Mouse (Mus musculus): Measurements from ENCODE around the gene Psmg4. TPM values are rescaled to one million over a fixed set of nuclear protein-coding genes. Genes with fewer than 3 reads are reported as not detected.

The Psmg4 gene
- polyA plus RNA-seq, 1 experiment from 2014 or later, result 71.1 TPM

GRCm38 (mm10) chr13:34226940-34227339, 64.2 kb downstream of the Psmg4 start:
- ATAC-seq (ENCODE audit: low FRiP score, low TSS enrichment) (no peak), DNase-seq (ENCODE audit: low spot score) (no peak)
- H3K36me3 ChIP-seq (ENCODE audit: control insufficient read depth, insufficient read depth, low read length), result no peaks in the 10 kb centered on the region
- no peak overlapping the region for H3K4me2 ChIP-seq (replicated peaks; ENCODE audit: low read depth)
- no peak overlapping the region for H3K27ac ChIP-seq (replicated peaks)
- H3K4me1 ChIP-seq (replicated peaks; ENCODE audit: control insufficient read depth, insufficient read depth), result 0 out of 2 replicates have a peak, but pooled peaks cover 3% of the 10 kb centered on the region
- 14% methylated on average over 1 of the region's 1 CpGs for WGBS
- H3K4me3 ChIP-seq (ENCODE audit: low read depth, low read length), result no peak overlapping the region
- H3K9ac ChIP-seq (ENCODE audit: low read length), result no peak overlapping the region
- H3K27me3 ChIP-seq (ENCODE audit: control insufficient read depth, insufficient read depth, low read length), result no peaks in the 10 kb centered on the region
- no peaks in the 10 kb centered on the region for H3K9me3 ChIP-seq (ENCODE audit: control insufficient read depth, low read length)
- TF ChIP-seq CTCF (IDR thresholded peaks at IDR 0.05; ENCODE audit: low read depth) (no peak), EP300 (optimal IDR thresholded peaks at IDR 0.05) (no peak)

Other genes starting within 250 kb of the Psmg4 start
- 13.9 and 14.1 TPM in 2 replicates for gene Nqo2, start 198.3 kb upstream of the Psmg4 start, polyA plus RNA-seq (2015; fragmentation: Nextera tagmentation; extraction: Ambion mirVana)
- 13.2 and 13.5 TPM in 2 replicates for gene Ripk1, start 160.6 kb upstream of the Psmg4 start, polyA plus RNA-seq (2015; fragmentation: Nextera tagmentation; extraction: Ambion mirVana)
- 82.7 and 83.1 TPM in 2 replicates for gene Serpinb6a, start 160.2 kb upstream of the Psmg4 start, polyA plus RNA-seq (2015; fragmentation: Nextera tagmentation; extraction: Ambion mirVana)
- gene Bphl, start 125.4 kb upstream of the Psmg4 start, polyA plus RNA-seq (2015; fragmentation: Nextera tagmentation; extraction: Ambion mirVana), result 36.9 and 37.2 TPM in 2 replicates
- 187 and 196 TPM in 2 replicates for gene Tubb2a, start 85.0 kb upstream of the Psmg4 start, polyA plus RNA-seq (2015; fragmentation: Nextera tagmentation; extraction: Ambion mirVana)
- gene Tubb2b, start 32.5 kb upstream of the Psmg4 start, polyA plus RNA-seq (2015; fragmentation: Nextera tagmentation; extraction: Ambion mirVana), result 13.4 and 14.6 TPM in 2 replicates
- 6.9 and 7.5 TPM in 2 replicates for gene Slc22a23, start 182.2 kb downstream of the Psmg4 start, polyA plus RNA-seq (2015; fragmentation: Nextera tagmentation; extraction: Ambion mirVana)